Mouse (Mus musculus) limb, embryonic 10.5 days (tissue): ENCODE results near the gene Baz2b. TPM values are rescaled to one million over a fixed set of nuclear protein-coding genes. Genes with fewer than 3 reads are reported as not detected.

ENCODE experiments used
- DNase-seq: peaks from one replicate; pipeline ENCODE4 v3.0.0-alpha.2; 2017; ENCODE audit warnings: low spot score
- H3K27ac ChIP-seq: fragments of 300-500 bp; sonication (generic); 2 replicates; pipeline ENCODE4 v1.5.1; 2016; ENCODE audit warnings: mild to moderate bottlenecking
- H3K27me3 ChIP-seq: fragments of 300-500 bp; sonication (generic); 2 replicates; pipeline ENCODE4 v1.6.1; 2016; ENCODE audit warnings: low read depth, mild to moderate bottlenecking; ENCODE audit not compliant: poor library complexity, severe bottlenecking
- H3K36me3 ChIP-seq: fragments of 300-500 bp; sonication (generic); 2 replicates; pipeline ENCODE4 v1.6.1; 2016; ENCODE audit warnings: mild to moderate bottlenecking, moderate library complexity
- H3K4me1 ChIP-seq: fragments of 300-500 bp; sonication (generic); 2 replicates; pipeline ENCODE4 v1.6.1; 2016
- H3K4me3 ChIP-seq: fragments of 300-500 bp; sonication (generic); 2 replicates; pipeline ENCODE4 v1.5.1; 2016; ENCODE audit warnings: mild to moderate bottlenecking, moderate library complexity
- H3K9me3 ChIP-seq: fragments of 300-500 bp; sonication (generic); replicated peaks from 2 replicates; pipeline ENCODE4 v1.6.1; 2016; ENCODE audit warnings: mild to moderate bottlenecking
- WGBS: fragments of 180-500 bp; shearing (Covaris S2); methylation state at CpG from one replicate; pipeline ENCODE4 v1.1.7; 2016; 5-methylcytosine and 5-hydroxymethylcytosine counted together
- polyA plus RNA-seq: library from polyadenylated mRNA; unstranded; fragments of >200 nt; fragmentation: Nextera tagmentation; extraction: Ambion mirVana; gene quantifications from 2 replicates; pipeline ENCODE4 v1.2.1, GENCODE M21; 2016

Baz2b gene
- polyA plus RNA-seq, 1 experiment from 2014 or later = 58.8 TPM

GRCm38 (mm10) chr2:60096625-60097024 lies 113.0 kb downstream of the Baz2b start:
- no peaks in the 10 kb centered on the region for H3K27me3 ChIP-seq
- H3K4me3 ChIP-seq = no peak overlapping the region
- peaks cover 11% of the 10 kb centered on the region for H3K36me3 ChIP-seq
- no peaks in the 10 kb centered on the region for H3K4me1 ChIP-seq
- no peak for DNase-seq
- no peak overlapping the region for H3K27ac ChIP-seq
- no peaks in the 10 kb centered on the region for H3K9me3 ChIP-seq
- WGBS = 96% methylated on average over 4 of the region's 4 CpGs

GRCm38 (mm10) chr2:60090280-60090679 lies 119.4 kb downstream of the Baz2b start:
- 87% methylated on average over 6 of the region's 6 CpGs for WGBS
- no peak for DNase-seq
- Histone ChIP-seq H3K36me3 (peaks cover 11% of the 10 kb centered on the region), H3K27ac (no peak overlapping the region), H3K4me1 (peaks cover 9% of the 10 kb centered on the region; the same call in 1 of the 2 replicates), H3K4me3 (no peak overlapping the region), H3K9me3 (no peaks in the 10 kb centered on the region), H3K27me3 (no peaks in the 10 kb centered on the region)

- no peak for DNase-seq
- H3K36me3 ChIP-seq = peaks cover 11% of the 10 kb centered on the region
- H3K4me1 ChIP-seq = peaks cover 12% of the 10 kb centered on the region; the same call in 1 of the 2 replicates
- no peak overlapping the region for H3K27ac ChIP-seq
- WGBS = 78% methylated on average over 15 of the region's 15 CpGs
- no peaks in the 10 kb centered on the region for H3K27me3 ChIP-seq
- no peaks in the 10 kb centered on the region for H3K9me3 ChIP-seq
- no peak overlapping the region for H3K4me3 ChIP-seq
These were observed 120.0 kb downstream of the Baz2b start for GRCm38 (mm10) chr2:60089528-60090247.

- H3K4me3 ChIP-seq = no peak overlapping the region
- WGBS = 90% methylated on average over 14 of the region's 14 CpGs
- H3K36me3 ChIP-seq = peaks cover 11% of the 10 kb centered on the region
- H3K9me3 ChIP-seq = no peaks in the 10 kb centered on the region
- DNase-seq = no peak
- H3K27me3 ChIP-seq = no peaks in the 10 kb centered on the region
- H3K27ac ChIP-seq = no peak overlapping the region
- peaks cover 13% of the 10 kb centered on the region; the same call in 1 of the 2 replicates for H3K4me1 ChIP-seq
These were observed 120.7 kb downstream of the Baz2b start for GRCm38 (mm10) chr2:60088785-60089527.

GRCm38 (mm10) chr2:60086197-60086903 lies 123.3 kb downstream of the Baz2b start:
- Histone ChIP-seq H3K36me3 (peaks cover 11% of the 10 kb centered on the region), H3K27ac (no peak overlapping the region), H3K27me3 (no peaks in the 10 kb centered on the region), H3K9me3 (no peaks in the 10 kb centered on the region), H3K4me1 (peaks cover 37% of the 10 kb centered on the region), H3K4me3 (no peak overlapping the region)
- DNase-seq = no peak
- 83% methylated on average over 8 of the region's 8 CpGs for WGBS

GRCm38 (mm10) chr2:60084823-60085222 lies 124.8 kb downstream of the Baz2b start:
- peaks cover 8% of the 10 kb centered on the region for H3K36me3 ChIP-seq
- WGBS = 91% methylated on average over 1 of the region's 1 CpGs
- H3K9me3 ChIP-seq = no peaks in the 10 kb centered on the region
- peaks cover 46% of the 10 kb centered on the region for H3K4me1 ChIP-seq
- no peak overlapping the region for H3K27ac ChIP-seq
- H3K27me3 ChIP-seq = no peaks in the 10 kb centered on the region
- H3K4me3 ChIP-seq = no peak overlapping the region
- DNase-seq = no peak

- WGBS = 63% methylated on average over 7 of the region's 7 CpGs
- Histone ChIP-seq H3K27ac (no peak overlapping the region), H3K36me3 (no peaks in the 10 kb centered on the region; the same call in 1 of the 2 replicates), H3K9me3 (no peaks in the 10 kb centered on the region), H3K27me3 (no peaks in the 10 kb centered on the region), H3K4me3 (no peak overlapping the region), H3K4me1 (peaks cover 49% of the 10 kb centered on the region)
- DNase-seq = no peak
These were observed 126.5 kb downstream of the Baz2b start for GRCm38 (mm10) chr2:60082984-60083636.

- Histone ChIP-seq H3K27ac (no peak overlapping the region), H3K27me3 (no peaks in the 10 kb centered on the region), H3K9me3 (no peaks in the 10 kb centered on the region), H3K4me1 (peaks cover 57% of the 10 kb centered on the region), H3K4me3 (no peak overlapping the region), H3K36me3 (no peaks in the 10 kb centered on the region; the same call in 1 of the 2 replicates)
- DNase-seq = no peak
- WGBS = 97% methylated on average over 4 of the region's 4 CpGs
These were observed 127.4 kb downstream of the Baz2b start for GRCm38 (mm10) chr2:60082225-60082624.

GRCm38 (mm10) chr2:60080831-60081230 lies 128.8 kb downstream of the Baz2b start:
- H3K9me3 ChIP-seq = no peaks in the 10 kb centered on the region
- no peaks in the 10 kb centered on the region; the same call in 1 of the 2 replicates for H3K36me3 ChIP-seq
- H3K4me3 ChIP-seq = no peak overlapping the region
- peaks cover 54% of the 10 kb centered on the region for H3K4me1 ChIP-seq
- no peaks in the 10 kb centered on the region for H3K27me3 ChIP-seq
- H3K27ac ChIP-seq = no peak overlapping the region
- WGBS = 50% methylated on average over 4 of the region's 4 CpGs
- peak; percentile 62 for DNase-seq

GRCm38 (mm10) chr2:60077631-60078030 lies 132.0 kb downstream of the Baz2b start:
- Histone ChIP-seq H3K36me3 (peaks cover 20% of the 10 kb centered on the region), H3K4me1 (peaks cover 36% of the 10 kb centered on the region), H3K4me3 (no peak overlapping the region), H3K9me3 (no peaks in the 10 kb centered on the region), H3K27ac (no peak overlapping the region), H3K27me3 (no peaks in the 10 kb centered on the region)
- WGBS = 85% methylated on average over 9 of the region's 9 CpGs
- no peak for DNase-seq

GRCm38 (mm10) chr2:60076800-60077199 lies 132.8 kb downstream of the Baz2b start:
- Histone ChIP-seq H3K4me1 (peaks cover 33% of the 10 kb centered on the region), H3K27me3 (no peaks in the 10 kb centered on the region), H3K4me3 (no peak overlapping the region), H3K9me3 (no peaks in the 10 kb centered on the region), H3K27ac (no peak overlapping the region), H3K36me3 (peaks cover 22% of the 10 kb centered on the region)
- DNase-seq = no peak
- WGBS = 84% methylated on average over 7 of the region's 7 CpGs

- peaks cover 22% of the 10 kb centered on the region for H3K36me3 ChIP-seq
- no peaks in the 10 kb centered on the region for H3K27me3 ChIP-seq
- H3K9me3 ChIP-seq = no peaks in the 10 kb centered on the region
- WGBS = 74% methylated on average over 1 of the region's 1 CpGs
- no peak overlapping the region for H3K27ac ChIP-seq
- no peak for DNase-seq
- H3K4me1 ChIP-seq = peaks cover 28% of the 10 kb centered on the region
- H3K4me3 ChIP-seq = no peak overlapping the region
These were observed 133.6 kb downstream of the Baz2b start for GRCm38 (mm10) chr2:60076025-60076424.
